Comparison of ENCODE assay signal across 22 mouse cellular contexts in the genomic region with DNA sequence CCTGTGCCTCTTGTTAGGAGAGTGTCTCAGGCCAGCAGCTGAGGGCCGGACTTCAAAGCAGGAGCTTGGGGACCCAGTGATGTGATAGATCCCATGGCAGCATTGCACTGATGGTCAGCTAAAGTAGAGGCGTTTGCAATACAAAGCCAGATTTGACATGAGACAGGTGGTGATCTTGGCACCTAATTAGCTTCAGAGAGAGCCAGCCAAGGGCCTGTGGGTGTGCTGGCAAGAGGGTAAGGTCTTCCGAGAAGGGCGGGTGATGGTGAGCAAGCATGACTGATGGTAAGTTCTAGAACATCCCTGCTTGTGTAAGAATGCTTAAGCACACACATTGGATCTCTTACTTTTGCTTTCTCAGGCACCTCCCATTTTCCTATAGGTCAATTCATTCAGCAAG. TPM values are rescaled to one million over a fixed set of nuclear protein-coding genes. Genes with fewer than 3 reads are reported as not detected.
A peak's percentile ranks its signal among the peaks of the same experiment; 100 is the strongest.
DNase-seq lines count a peak whose midpoint lies in the region; ATAC-seq and TF ChIP-seq lines count a peak whose summit lies in the region.
"Had no signal": no experiment of that assay in that cellular context is flagged by ENCODE, and none has a peak within 500 bp of the region (broad histone marks: within the 10 kb centered on the region; RNA-seq: fewer than 3 reads in every experiment).

No protein-coding gene starts in this region.

- H3K4me2 ChIP-seq in midbrain, postnatal 0 days (ENCODE audit: low read depth, low read length, poor library complexity, severe bottlenecking): no peak overlapping the region
- no peak overlapping the region for H3K4me2 ChIP-seq in midbrain, embryonic 16.5 days (ENCODE audit: low read length)
- H3K4me2 ChIP-seq in forebrain, embryonic 11.5 days (ENCODE audit: low read depth, low read length, severe bottlenecking): no peak overlapping the region
- H3K4me2 ChIP-seq: hindbrain, embryonic 15.5 days; intestine, embryonic 15.5 days; lung, embryonic 15.5 days; neural tube, embryonic 13.5 days had no signal

- no peaks in the 10 kb centered on the region; the same call in 1 of the 2 replicates for H3K27me3 ChIP-seq in midbrain, postnatal 0 days (ENCODE audit: insufficient read depth, low read length)
- H3K27me3 ChIP-seq in midbrain, embryonic 16.5 days (ENCODE audit: control insufficient read depth, insufficient read depth, low read depth, low read length): no peaks in the 10 kb centered on the region
- no peaks in the 10 kb centered on the region; the same call in 1 of the 2 replicates for H3K27me3 ChIP-seq in cerebellum, adult 2 months (ENCODE audit: control insufficient read depth, insufficient read depth, low read length)
- H3K27me3 ChIP-seq in forebrain, embryonic 11.5 days (ENCODE audit: control insufficient read depth, insufficient read depth, low read length): no peaks in the 10 kb centered on the region
- H3K27me3 ChIP-seq: hindbrain, embryonic 15.5 days; intestine, embryonic 15.5 days; lung, embryonic 15.5 days; neural tube, embryonic 13.5 days had no signal

- no peak overlapping the region for H3K4me3 ChIP-seq in midbrain, postnatal 0 days (ENCODE audit: low read depth, low read length)
- H3K4me3 ChIP-seq in midbrain, embryonic 16.5 days (ENCODE audit: low read depth, low read length): no peak overlapping the region
- H3K4me3 ChIP-seq in cerebellum, adult 2 months (replicated peaks; ENCODE audit: insufficient read depth, low read depth, low read length): no peak overlapping the region
- no peak overlapping the region for H3K4me3 ChIP-seq in forebrain, embryonic 11.5 days (ENCODE audit: low read depth, low read length)
- H3K4me3 ChIP-seq: forebrain, embryonic 10.5 days; heart, embryonic 10.5 days; hindbrain, embryonic 15.5 days; intestine, embryonic 15.5 days; lung, embryonic 15.5 days; myocyte; neural tube, embryonic 13.5 days had no signal

- WGBS in midbrain, postnatal 0 days: 90% methylated on average over 4 of the region's 4 CpGs
- 89% methylated on average over 4 of the region's 4 CpGs for WGBS in midbrain, embryonic 16.5 days
- 8% methylated on average over 4 of the region's 4 CpGs for WGBS in cerebellum, adult 2 months
- 85% methylated on average over 4 of the region's 4 CpGs for WGBS in forebrain, embryonic 11.5 days

- no peaks in the 10 kb centered on the region for H3K4me1 ChIP-seq in midbrain, postnatal 0 days (ENCODE audit: insufficient read depth, low read length)
- H3K4me1 ChIP-seq in midbrain, embryonic 16.5 days (ENCODE audit: control insufficient read depth, insufficient read depth, low read length): no peaks in the 10 kb centered on the region
- peaks cover 11% of the 10 kb centered on the region; the same call in 1 of the 2 replicates for H3K4me1 ChIP-seq in cerebellum, adult 2 months (ENCODE audit: control insufficient read depth, insufficient read depth, low read length)
- H3K4me1 ChIP-seq in forebrain, embryonic 11.5 days (replicated peaks; ENCODE audit: control insufficient read depth, insufficient read depth, low read length): no peaks in the 10 kb centered on the region
- H3K4me1 ChIP-seq: forebrain, embryonic 10.5 days; heart, embryonic 10.5 days; hindbrain, embryonic 15.5 days; intestine, embryonic 15.5 days; lung, embryonic 15.5 days; neural tube, embryonic 13.5 days had no signal

- no peak for ATAC-seq in midbrain, postnatal 0 days (ENCODE audit: low FRiP score)
- no peak for ATAC-seq in midbrain, embryonic 16.5 days
- no peak for ATAC-seq in granulocyte monocyte progenitor cell, adult 5-6 weeks (replicated peaks; ENCODE audit: poor library complexity, severe bottlenecking)
- no peak for ATAC-seq in forebrain, embryonic 11.5 days (replicated peaks; ENCODE audit: low FRiP score)
- ATAC-seq: activated CD4-positive, CD25-positive, alpha-beta regulatory T cell, adult 4 months; intestine, embryonic 15.5 days had no signal

- DNase-seq in midbrain, postnatal 0 days (ENCODE audit: low spot score): peak; percentile 73
- peak; percentile 79 to 90 for DNase-seq in cerebellum, adult 2 months
- DNase-seq in cerebellum, postnatal 25 days: peak; percentile 90
- DNase-seq in right cerebral cortex, postnatal 14 days: no peak
- no peak for DNase-seq in forebrain, embryonic 11.5 days (ENCODE audit: low spot score)
- DNase-seq: adrenal gland, adult 8-10 months; gastrocnemius, postnatal 36 days; heart, postnatal 4 days; kidney, postnatal 4 days; midbrain, embryonic 14.5 days; thymus, adult 18-20 months had no signal

- TF ChIP-seq CTCF in midbrain, postnatal 0 days (IDR thresholded peaks at IDR 0.05): no peak
- TF ChIP-seq CTCF in cerebellum, adult 2 months (IDR thresholded peaks at IDR 0.05; ENCODE audit: borderline replicate concordance, insufficient read depth, low read depth, low read length): no peak

- TF ChIP-seq POLR2A in cerebellum, adult 2 months (IDR thresholded peaks at IDR 0.05; ENCODE audit: borderline replicate concordance, insufficient read depth, low read length): no peak

- no peak overlapping the region for H3K9ac ChIP-seq in midbrain, postnatal 0 days (replicated peaks; ENCODE audit: low read length, poor library complexity, severe bottlenecking)
- H3K9ac ChIP-seq in midbrain, embryonic 16.5 days (ENCODE audit: low read depth, low read length): no peak overlapping the region
- H3K9ac ChIP-seq in forebrain, embryonic 11.5 days (ENCODE audit: low read length): no peak overlapping the region
- H3K9ac ChIP-seq: hindbrain, embryonic 15.5 days; intestine, embryonic 15.5 days; liver, embryonic 14.5 days; lung, embryonic 15.5 days; neural tube, embryonic 13.5 days had no signal

- no peaks in the 10 kb centered on the region for H3K9me3 ChIP-seq in midbrain, postnatal 0 days (ENCODE audit: low read length)
- H3K9me3 ChIP-seq in midbrain, embryonic 16.5 days (replicated peaks; ENCODE audit: control insufficient read depth, low read length, poor library complexity, severe bottlenecking): no peaks in the 10 kb centered on the region
- no peaks in the 10 kb centered on the region for H3K9me3 ChIP-seq in forebrain, embryonic 11.5 days (ENCODE audit: control insufficient read depth, low read length)
- H3K9me3 ChIP-seq: forebrain, embryonic 10.5 days; heart, embryonic 10.5 days; hindbrain, embryonic 15.5 days; intestine, embryonic 15.5 days; lung, embryonic 15.5 days; neural tube, embryonic 13.5 days had no signal

- no peaks in the 10 kb centered on the region for H3K36me3 ChIP-seq in midbrain, postnatal 0 days (ENCODE audit: insufficient read depth, low read length)
- no peaks in the 10 kb centered on the region for H3K36me3 ChIP-seq in midbrain, embryonic 16.5 days (ENCODE audit: control insufficient read depth, insufficient read depth, low read length)
- no peaks in the 10 kb centered on the region for H3K36me3 ChIP-seq in forebrain, embryonic 11.5 days (ENCODE audit: control insufficient read depth, insufficient read depth, low read length)
- H3K36me3 ChIP-seq: forebrain, embryonic 10.5 days; heart, embryonic 10.5 days; hindbrain, embryonic 15.5 days; intestine, embryonic 15.5 days; lung, embryonic 15.5 days; neural tube, embryonic 13.5 days had no signal

- no peak overlapping the region for H3K27ac ChIP-seq in midbrain, postnatal 0 days (ENCODE audit: low read depth, low read length)
- no peak overlapping the region for H3K27ac ChIP-seq in midbrain, embryonic 16.5 days (ENCODE audit: low read length)
- H3K27ac ChIP-seq in cerebellum, adult 2 months (ENCODE audit: insufficient read depth, low read length): no peak overlapping the region
- no peak overlapping the region for H3K27ac ChIP-seq in forebrain, embryonic 11.5 days (ENCODE audit: low read depth, low read length)
- H3K27ac ChIP-seq: forebrain, embryonic 10.5 days; heart, embryonic 10.5 days; hindbrain, embryonic 15.5 days; intestine, embryonic 15.5 days; liver, embryonic 14.5 days; lung, embryonic 15.5 days; neural tube, embryonic 13.5 days had no signal

RNA-seq across cellular contexts. Expression of a gene that starts 37.1 kb away (rescaled TPM):
- total RNA-seq in midbrain, postnatal 0 days (2014; rRNA removed): 19.8 and 24.8 TPM in 2 replicates
- 44.1 and 56.9 TPM in 2 replicates for polyA plus RNA-seq in midbrain, postnatal 0 days (2015; fragmentation: Nextera tagmentation; extraction: Ambion mirVana)
- 52.8 and 55.8 TPM in 2 replicates for polyA plus RNA-seq in midbrain, embryonic 16.5 days (2015; fragmentation: Nextera tagmentation; extraction: Ambion mirVana)
- polyA plus RNA-seq in cerebellum, adult 2 months (2012; rRNA removed): 24.5 and 25.2 TPM in 2 replicates
- 109 and 140 TPM in 2 replicates for total RNA-seq in granulocyte monocyte progenitor cell, adult 5-6 weeks (2014; fragmentation: Nextera tagmentation)
- total RNA-seq in granulocyte monocyte progenitor cell, adult 5-6 weeks (2017): 139 and 146 TPM in 2 replicates
- polyA plus RNA-seq in forebrain, embryonic 11.5 days (2014; fragmentation: Nextera tagmentation; extraction: Ambion mirVana): 77.7 and 93.1 TPM in 2 replicates

Comparison
In these comparisons a context has a peak if more than half of its experiments do, and no peak if none do; other contexts are left out.
1. DNase-seq: peak in midbrain, postnatal 0 days (single experiment), cerebellum, adult 2 months (2 of 2) and cerebellum, postnatal 25 days (2 of 2); none in right cerebral cortex, postnatal 14 days (single experiment) and forebrain, embryonic 11.5 days (single experiment).